Mouse (Mus musculus) liver, postnatal 0 days (tissue): Measurements from ENCODE around the gene Cnst. TPM values are rescaled to one million over a fixed set of nuclear protein-coding genes. Genes with fewer than 3 reads are reported as not detected.
"Not testable (repeated sequence)": the region's sequence is repeated elsewhere in the genome, so short reads cannot be mapped to it uniquely, and the experiment has no call there.

Experiments used
- ATAC-seq: fragments of 200-750 bp; cut with Nextera tagmentation; 2 replicates; pipeline ENCODE4 v1.8.0; 2017; ENCODE audit warnings: mild to moderate bottlenecking, moderate library complexity
- DNase-seq: peaks from one replicate; pipeline ENCODE4 v3.0.0-alpha.2; 2016
- H3K27ac ChIP-seq: fragments of 300-500 bp; sonication (generic); 2 replicates; pipeline ENCODE4 v1.5.1; 2014; ENCODE audit warnings: antibody characterized with exemption, moderate library complexity, mild to moderate bottlenecking, low read depth
- H3K27me3 ChIP-seq: fragments of 300-500 bp; sonication (generic); 2 replicates; pipeline ENCODE4 v1.6.1; 2014; ENCODE audit warnings: low read length, control low read depth, mixed read lengths; ENCODE audit not compliant: insufficient read depth
- H3K36me3 ChIP-seq: fragments of 300-500 bp; sonication (generic); replicated peaks from 2 replicates; pipeline ENCODE4 v1.6.1; 2014; ENCODE audit warnings: mild to moderate bottlenecking, control low read depth, low read length, moderate library complexity, mixed read lengths; ENCODE audit not compliant: insufficient read depth
- H3K4me1 ChIP-seq: fragments of 300-500 bp; sonication (generic); 2 replicates; pipeline ENCODE4 v1.6.1; 2014; ENCODE audit warnings: antibody characterized with exemption, mild to moderate bottlenecking, control low read depth; ENCODE audit not compliant: insufficient read depth
- H3K4me2 ChIP-seq: fragments of 300-500 bp; sonication (generic); 2 replicates; pipeline ENCODE4 v1.6.1; 2014; ENCODE audit warnings: low read depth, mild to moderate bottlenecking, low read length, moderate library complexity, mixed read lengths
- H3K4me3 ChIP-seq: fragments of 300-500 bp; sonication (generic); 2 replicates; pipeline ENCODE4 v1.5.1; 2014; ENCODE audit warnings: low read depth, low read length
- H3K9ac ChIP-seq: fragments of 300-500 bp; sonication (generic); replicated peaks from 2 replicates; pipeline ENCODE4 v1.6.1; 2014; ENCODE audit warnings: mild to moderate bottlenecking, moderate library complexity
- H3K9me3 ChIP-seq: fragments of 300-500 bp; sonication (generic); 2 replicates; pipeline ENCODE4 v1.6.1; 2016; ENCODE audit warnings: mild to moderate bottlenecking, control low read depth, low read length, mixed read lengths
- CTCF ChIP-seq: sonication (generic); IDR thresholded peaks from 2 replicates; pipeline ENCODE4 v1.5.1; 2016; ENCODE audit warnings: antibody characterized with exemption, low read depth
- EP300 ChIP-seq: IDR thresholded peaks from 2 replicates; pipeline ENCODE4 v1.6.1; 2016; ENCODE audit warnings: antibody characterized with exemption, low read depth, mild to moderate bottlenecking
- WGBS: fragments of 180-500 bp; shearing (Covaris S2); extraction: QIAGEN DNeasy Blood & Tissue Kit; methylation state at CpG from one replicate; pipeline ENCODE4 v1.1.7; 2014; ENCODE audit not compliant: insufficient replicate concordance; 5-methylcytosine and 5-hydroxymethylcytosine counted together
- polyA plus RNA-seq: library from polyadenylated mRNA; unstranded; fragments of >200 nt; fragmentation: Nextera tagmentation; extraction: Ambion mirVana; gene quantifications from 2 replicates; pipeline ENCODE4 v1.2.1, GENCODE M21; 2015

The Cnst gene
- polyA plus RNA-seq, 1 experiment from 2014 or later, result 5.8 TPM

GRCm38 (mm10) chr1:179644151-179644550 is 98.0 kb downstream of the Cnst start:
- H3K27ac ChIP-seq, result no peak overlapping the region
- H3K4me3 ChIP-seq, result no peak overlapping the region
- no peak for ATAC-seq
- H3K9me3 ChIP-seq, result no peaks in the 10 kb centered on the region
- H3K4me1 ChIP-seq, result no peaks in the 10 kb centered on the region
- no peaks in the 10 kb centered on the region for H3K27me3 ChIP-seq
- H3K36me3 ChIP-seq, result no peaks in the 10 kb centered on the region
- no peak overlapping the region for H3K4me2 ChIP-seq
- 69% methylated on average over 3 of the region's 3 CpGs for WGBS
- no peak overlapping the region for H3K9ac ChIP-seq
- DNase-seq, result no peak
- no peak for TF ChIP-seq EP300
- no peak for TF ChIP-seq CTCF

GRCm38 (mm10) chr1:179645101-179645979 is 99.2 kb downstream of the Cnst start:
- no peak overlapping the region for H3K4me2 ChIP-seq
- ATAC-seq, result peak; percentile 74
- no peak overlapping the region for H3K4me3 ChIP-seq
- WGBS, result 50% methylated on average over 13 of the region's 13 CpGs
- H3K27me3 ChIP-seq, result no peaks in the 10 kb centered on the region
- H3K9me3 ChIP-seq, result no peaks in the 10 kb centered on the region
- no peaks in the 10 kb centered on the region for H3K36me3 ChIP-seq
- H3K27ac ChIP-seq, result no peak overlapping the region
- H3K4me1 ChIP-seq, result peaks cover 1% of the 10 kb centered on the region
- TF ChIP-seq CTCF (peak; percentile 87), EP300 (no peak)
- DNase-seq, result peak; percentile 73
- H3K9ac ChIP-seq, result 0 out of 2 replicates have a peak overlapping the region, but pooled peaks have one; percentile 17

- Histone ChIP-seq H3K9ac (0 out of 2 replicates have a peak overlapping the region, but pooled peaks have one; percentile 17), H3K36me3 (no peaks in the 10 kb centered on the region), H3K4me3 (no peak overlapping the region), H3K9me3 (no peaks in the 10 kb centered on the region), H3K27me3 (no peaks in the 10 kb centered on the region), H3K4me2 (no peak overlapping the region), H3K4me1 (peaks cover 4% of the 10 kb centered on the region), H3K27ac (no peak overlapping the region)
- 20% methylated on average over 4 of the region's 4 CpGs for WGBS
- DNase-seq (no peak), ATAC-seq (no peak)
- TF ChIP-seq CTCF, result no peak
- TF ChIP-seq EP300, result no peak
These were observed 99.8 kb downstream of the Cnst start for GRCm38 (mm10) chr1:179645980-179646268.

GRCm38 (mm10) chr1:179648678-179649077 is 102.5 kb downstream of the Cnst start:
- not testable (repeated sequence) for H3K9ac ChIP-seq, H3K36me3 ChIP-seq, H3K27ac ChIP-seq, ATAC-seq, DNase-seq, H3K27me3 ChIP-seq, H3K4me3 ChIP-seq, H3K9me3 ChIP-seq, H3K4me2 ChIP-seq, H3K4me1 ChIP-seq
- 63% methylated on average over 4 of the region's 5 CpGs for WGBS

GRCm38 (mm10) chr1:179649324-179649723 is 103.2 kb downstream of the Cnst start:
- H3K27me3 ChIP-seq, result no peaks in the 10 kb centered on the region
- peak; percentile 25; the same call in 1 of the 2 replicates for ATAC-seq
- H3K36me3 ChIP-seq, result no peaks in the 10 kb centered on the region
- 52% methylated on average over 3 of the region's 3 CpGs for WGBS
- no peak overlapping the region for H3K4me3 ChIP-seq
- H3K27ac ChIP-seq, result no peak overlapping the region
- no peaks in the 10 kb centered on the region for H3K9me3 ChIP-seq
- no peak for DNase-seq
- peak; percentile 56; the same call in 1 of the 2 replicates for TF ChIP-seq EP300
- TF ChIP-seq CTCF, result no peak
- peaks cover 4% of the 10 kb centered on the region for H3K4me1 ChIP-seq
- H3K9ac ChIP-seq, result no peak overlapping the region
- H3K4me2 ChIP-seq, result no peak overlapping the region

GRCm38 (mm10) chr1:179650284-179650683 is 104.1 kb downstream of the Cnst start:
- DNase-seq, result no peak
- WGBS, result 22% methylated on average over 4 of the region's 4 CpGs
- H3K27me3 ChIP-seq, result no peaks in the 10 kb centered on the region

More at GRCm38 (mm10) chr1:179650284-179650683, 104.1 kb downstream of the Cnst start:
- Histone ChIP-seq H3K9me3 (no peaks in the 10 kb centered on the region), H3K9ac (no peak overlapping the region), H3K4me2 (no peak overlapping the region), H3K36me3 (no peaks in the 10 kb centered on the region), H3K4me3 (no peak overlapping the region), H3K4me1 (peaks cover 4% of the 10 kb centered on the region), H3K27ac (no peak overlapping the region)
- no peak for ATAC-seq
- no peak for TF ChIP-seq CTCF
- no peak for TF ChIP-seq EP300
